8 mouse cellular contexts compared by ENCODE assay signal in the genomic region with DNA sequence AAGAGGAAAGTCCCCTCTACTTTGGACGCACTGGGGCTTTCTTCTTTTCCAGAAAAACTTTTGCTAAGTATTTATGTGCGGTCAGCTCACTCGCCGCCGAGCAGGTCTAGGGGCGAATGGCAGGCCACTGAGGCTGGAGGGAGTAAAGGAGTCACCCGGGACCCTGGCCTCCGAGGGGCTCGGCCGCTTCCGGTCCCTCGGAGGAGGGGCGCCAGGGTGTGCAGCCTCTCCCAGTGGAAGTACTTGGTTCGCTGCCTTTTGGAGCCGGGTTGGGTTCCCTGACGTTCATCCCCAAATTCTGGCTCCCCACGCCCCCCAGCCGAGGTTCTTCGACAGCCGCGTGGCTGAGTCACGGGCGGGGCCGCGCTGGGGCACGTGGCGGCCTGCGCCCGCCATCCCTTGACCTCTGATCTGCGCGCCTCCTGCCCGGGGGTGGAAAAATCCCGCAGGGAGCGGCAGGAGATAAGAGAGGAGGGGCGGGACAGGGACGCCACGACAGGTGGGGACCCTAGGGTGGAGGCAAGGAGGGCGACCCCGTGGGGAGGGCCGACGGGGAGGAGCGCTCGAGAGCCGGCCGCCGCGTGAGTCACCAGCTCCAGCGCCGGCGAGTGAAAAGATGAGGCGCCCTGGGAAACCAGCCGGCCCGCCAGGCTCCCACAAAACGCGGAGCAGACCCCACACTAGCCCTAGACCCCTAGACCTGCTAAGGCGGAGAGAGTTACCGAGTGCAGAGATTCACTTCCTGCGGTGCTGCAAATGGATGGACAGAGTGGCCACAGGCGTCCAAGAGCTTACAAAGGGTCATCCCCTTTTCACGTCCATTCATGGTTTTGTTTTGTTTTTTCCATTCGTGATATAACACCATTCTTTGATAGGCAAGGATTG. TPM values are rescaled to one million over a fixed set of nuclear protein-coding genes. Genes with fewer than 3 reads are reported as not detected.
DNase-seq lines count a peak whose midpoint lies in the region; ATAC-seq and TF ChIP-seq lines count a peak whose summit lies in the region.

No protein-coding gene starts in this region.

- TF ChIP-seq POLR2A in thymus, adult 2 months (IDR thresholded peaks at IDR 0.05; ENCODE audit: control insufficient read depth, extremely low read depth, insufficient read depth, low read length, poor library complexity): no peak

- no peaks in the 10 kb centered on the region for H3K27me3 ChIP-seq in C2C12 (ENCODE audit: control insufficient read depth, insufficient read depth, insufficient read length)
- H3K27me3 ChIP-seq in forebrain, embryonic 12.5 days: peaks cover 3% of the 10 kb centered on the region; the same call in 1 of the 2 replicates
- H3K27me3 ChIP-seq in limb, embryonic 11.5 days (ENCODE audit: control insufficient read depth, insufficient read depth, low read length): no peaks in the 10 kb centered on the region
- 0 out of 2 replicates have a peak, but pooled peaks cover 3% of the 10 kb centered on the region for H3K27me3 ChIP-seq in midbrain, embryonic 13.5 days
- no peaks in the 10 kb centered on the region for H3K27me3 ChIP-seq in thymus, adult 2 months (ENCODE audit: control insufficient read depth, insufficient read depth, low read length)

- under 1% methylated on average over 61 of the region's 61 CpGs for WGBS in forebrain, embryonic 12.5 days
- under 1% methylated on average over 61 of the region's 61 CpGs for WGBS in limb, embryonic 11.5 days
- WGBS in midbrain, embryonic 13.5 days: under 1% methylated on average over 61 of the region's 61 CpGs
- whole genome bisulfite sequencing in thymus, adult 2 months: 5% methylated on average over 60 of the region's 61 CpGs

- no peak for ATAC-seq in forebrain, embryonic 12.5 days (ENCODE audit: low FRiP score)
- peak; percentile 13; the same call in 1 of the 2 replicates for ATAC-seq in limb, embryonic 11.5 days (ENCODE audit: insufficient number of reproducible peaks, low FRiP score, low TSS enrichment, low read depth)
- ATAC-seq in midbrain, embryonic 13.5 days: peak; percentile 35; the same call in 1 of the 2 replicates

- H3K79me2 ChIP-seq in C2C12 (ENCODE audit: control insufficient read depth, insufficient read depth): peaks cover 94% of the 10 kb centered on the region

- peak overlapping the region; percentile 99 for H3K4me3 ChIP-seq in C2C12 (ENCODE audit: insufficient read depth, poor library complexity, severe bottlenecking)
- H3K4me3 ChIP-seq in forebrain, embryonic 12.5 days (replicated peaks): peak overlapping the region; percentile 98
- H3K4me3 ChIP-seq in limb, embryonic 11.5 days (ENCODE audit: low read depth, low read length): peak overlapping the region; percentile 100
- H3K4me3 ChIP-seq in midbrain, embryonic 13.5 days (replicated peaks): peak overlapping the region; percentile 73
- H3K4me3 ChIP-seq in thymus, adult 2 months (ENCODE audit: control insufficient read depth, insufficient read depth, low read length): peak overlapping the region; percentile 100

- H3K9me3 ChIP-seq in forebrain, embryonic 12.5 days: no peaks in the 10 kb centered on the region
- H3K9me3 ChIP-seq in limb, embryonic 11.5 days (ENCODE audit: control insufficient read depth, low read length): no peaks in the 10 kb centered on the region
- no peaks in the 10 kb centered on the region for H3K9me3 ChIP-seq in midbrain, embryonic 13.5 days

- peak overlapping the region; percentile 97 for H3K9ac ChIP-seq in forebrain, embryonic 12.5 days
- H3K9ac ChIP-seq in limb, embryonic 11.5 days (ENCODE audit: low read length): peak overlapping the region; percentile 98
- H3K9ac ChIP-seq in midbrain, embryonic 13.5 days (replicated peaks): peak overlapping the region; percentile 90

- intact Hi-C loops in heart, postnatal 25 days (cut with DNase I): loop anchor here (2.0 to 10.0 kb wide), 2 partner anchors 13 to 641 kb away; a partner anchor contains a TSS

- peak overlapping the region; percentile 96 for H3K4me2 ChIP-seq in forebrain, embryonic 12.5 days
- H3K4me2 ChIP-seq in limb, embryonic 11.5 days (ENCODE audit: low read depth, severe bottlenecking): peak overlapping the region; percentile 96
- H3K4me2 ChIP-seq in midbrain, embryonic 13.5 days (replicated peaks): peak overlapping the region; percentile 75

- H3K36me3 ChIP-seq in C2C12 (ENCODE audit: control insufficient read depth, insufficient read depth): peaks cover 50% of the 10 kb centered on the region
- peaks cover 18% of the 10 kb centered on the region for H3K36me3 ChIP-seq in forebrain, embryonic 12.5 days (replicated peaks)
- peaks cover 15% of the 10 kb centered on the region for H3K36me3 ChIP-seq in limb, embryonic 11.5 days (ENCODE audit: control insufficient read depth, insufficient read depth, low read length)
- H3K36me3 ChIP-seq in midbrain, embryonic 13.5 days: peaks cover 25% of the 10 kb centered on the region
- peaks cover 23% of the 10 kb centered on the region for H3K36me3 ChIP-seq in thymus, adult 2 months (ENCODE audit: control insufficient read depth, insufficient read depth, low read length)

- H3K79me3 ChIP-seq in C2C12 (ENCODE audit: low read depth): peaks cover 71% of the 10 kb centered on the region

- no peak for TF ChIP-seq CTCF in C2C12 (IDR thresholded peaks at IDR 0.05; ENCODE audit: control insufficient read depth, insufficient read depth, insufficient read length)
- TF ChIP-seq CTCF in thymus, adult 2 months (IDR thresholded peaks at IDR 0.05; ENCODE audit: borderline replicate concordance, control insufficient read depth, extremely low read depth, insufficient read depth, low read length, poor library complexity): no peak

- H3ac ChIP-seq in C2C12 (ENCODE audit: control insufficient read depth, insufficient read length, low read depth): peak overlapping the region; percentile 85

- peak; percentile 90 for DNase-seq in adrenal gland, adult 2 months
- DNase-seq in heart, postnatal 25 days (ENCODE audit: low spot score): peak; percentile 67
- DNase-seq in limb, embryonic 11.5 days (ENCODE audit: low spot score): peak; percentile 79
- DNase-seq in thymus, adult 2 months: peak; percentile 66
- DNase-seq in right cerebral cortex, postnatal 14 days: no peak

- H3K27ac ChIP-seq in forebrain, embryonic 12.5 days: peak overlapping the region; percentile 98
- peak overlapping the region; percentile 97 for H3K27ac ChIP-seq in limb, embryonic 11.5 days (replicated peaks; ENCODE audit: low read depth, low read length)
- H3K27ac ChIP-seq in midbrain, embryonic 13.5 days: peak overlapping the region; percentile 97
- H3K27ac ChIP-seq in thymus, adult 2 months (ENCODE audit: control insufficient read depth, insufficient read depth, low read length): peak overlapping the region; percentile 97

- H3K4me1 ChIP-seq in forebrain, embryonic 12.5 days: peaks cover 38% of the 10 kb centered on the region
- H3K4me1 ChIP-seq in limb, embryonic 11.5 days (ENCODE audit: control insufficient read depth, insufficient read depth, low read length): peaks cover 34% of the 10 kb centered on the region
- peaks cover 43% of the 10 kb centered on the region for H3K4me1 ChIP-seq in midbrain, embryonic 13.5 days (replicated peaks)
- H3K4me1 ChIP-seq in thymus, adult 2 months (replicated peaks; ENCODE audit: control insufficient read depth, insufficient read depth, low read length): peaks cover 40% of the 10 kb centered on the region

RNA-seq across cellular contexts. Expression of a gene that starts 1.2 kb away (rescaled TPM):
- 1,151 TPM for polyA plus RNA-seq in C2C12 (2012; fragmentation: generic; extraction: Trizol)
- 10 to 100 TPM; 18.3 to 67.6 TPM for total RNA-seq in adrenal gland, adult 2 months (2021)
- polyA plus RNA-seq in adrenal gland, adult 2 months (2012; rRNA removed): 8.0 and 16.9 TPM in 2 replicates
- polyA plus RNA-seq in forebrain, embryonic 12.5 days (2016; fragmentation: Nextera tagmentation; extraction: Ambion mirVana): 9.0 and 9.7 TPM in 2 replicates
- total RNA-seq in heart, postnatal 25 days (2021): 1,000 to 10,000 TPM; 2,028 to 2,111 TPM
- polyA plus RNA-seq in limb, embryonic 11.5 days (2014; fragmentation: Nextera tagmentation; extraction: Ambion mirVana): 49.4 and 53.3 TPM in 2 replicates
- polyA plus RNA-seq in midbrain, embryonic 13.5 days (2015; fragmentation: Nextera tagmentation; extraction: Ambion mirVana): 8.0 and 9.5 TPM in 2 replicates
- 25.3 and 75.8 TPM in 2 replicates for polyA plus RNA-seq in thymus, adult 2 months (2012; rRNA removed)

RNA-seq across cellular contexts. Expression of a gene that starts 1.4 kb away (rescaled TPM):
- 4,207 TPM for polyA plus RNA-seq in C2C12 (2012; fragmentation: generic; extraction: Trizol)
- total RNA-seq in adrenal gland, adult 2 months (2021): 100 to 1,000 TPM; 833 to 893 TPM
- polyA plus RNA-seq in adrenal gland, adult 2 months (2012; rRNA removed): 2,948 and 4,143 TPM in 2 replicates
- 1,070 and 1,131 TPM in 2 replicates for polyA plus RNA-seq in forebrain, embryonic 12.5 days (2016; fragmentation: Nextera tagmentation; extraction: Ambion mirVana)
- total RNA-seq in heart, postnatal 25 days (2021): 100 to 1,000 TPM; 290 to 310 TPM
- 2,040 and 2,092 TPM in 2 replicates for polyA plus RNA-seq in limb, embryonic 11.5 days (2014; fragmentation: Nextera tagmentation; extraction: Ambion mirVana)
- polyA plus RNA-seq in midbrain, embryonic 13.5 days (2015; fragmentation: Nextera tagmentation; extraction: Ambion mirVana): 785 and 825 TPM in 2 replicates
- polyA plus RNA-seq in thymus, adult 2 months (2012; rRNA removed): 3,213 and 4,498 TPM in 2 replicates

RNA-seq across cellular contexts. Expression of a gene that starts 8.5 kb away (rescaled TPM):
- polyA plus RNA-seq in C2C12 (2012; fragmentation: generic; extraction: Trizol): 136 TPM
- 100 to 1,000 TPM; 124 to 140 TPM for total RNA-seq in adrenal gland, adult 2 months (2021)
- 118 and 139 TPM in 2 replicates for polyA plus RNA-seq in adrenal gland, adult 2 months (2012; rRNA removed)
- 139 and 141 TPM in 2 replicates for polyA plus RNA-seq in forebrain, embryonic 12.5 days (2016; fragmentation: Nextera tagmentation; extraction: Ambion mirVana)
- total RNA-seq in heart, postnatal 25 days (2021): 100 to 1,000 TPM; 550 to 562 TPM
- 141 and 148 TPM in 2 replicates for polyA plus RNA-seq in limb, embryonic 11.5 days (2014; fragmentation: Nextera tagmentation; extraction: Ambion mirVana)
- polyA plus RNA-seq in midbrain, embryonic 13.5 days (2015; fragmentation: Nextera tagmentation; extraction: Ambion mirVana): 169 and 170 TPM in 2 replicates
- polyA plus RNA-seq in thymus, adult 2 months (2012; rRNA removed): 132 and 162 TPM in 2 replicates

RNA-seq across cellular contexts. Expression of a gene that starts 8.8 kb away (rescaled TPM):
- 9.0 TPM for polyA plus RNA-seq in C2C12 (2012; fragmentation: generic; extraction: Trizol)
- total RNA-seq in adrenal gland, adult 2 months (2021): 100 to 1,000 TPM in 1 of 2 experiments, 10 to 100 TPM in 1; 76.9 to 106 TPM
- polyA plus RNA-seq in adrenal gland, adult 2 months (2012; rRNA removed): 91.4 and 101 TPM in 2 replicates
- 85.1 and 96.1 TPM in 2 replicates for polyA plus RNA-seq in forebrain, embryonic 12.5 days (2016; fragmentation: Nextera tagmentation; extraction: Ambion mirVana)
- 10 to 100 TPM; 48.0 to 54.0 TPM for total RNA-seq in heart, postnatal 25 days (2021)
- polyA plus RNA-seq in limb, embryonic 11.5 days (2014; fragmentation: Nextera tagmentation; extraction: Ambion mirVana): 89.5 and 99.1 TPM in 2 replicates
- polyA plus RNA-seq in midbrain, embryonic 13.5 days (2015; fragmentation: Nextera tagmentation; extraction: Ambion mirVana): 111 and 113 TPM in 2 replicates
- polyA plus RNA-seq in thymus, adult 2 months (2012; rRNA removed): 285 and 346 TPM in 2 replicates

RNA-seq across cellular contexts. Expression of a gene that starts 13.4 kb away (rescaled TPM):
- 75.4 TPM for polyA plus RNA-seq in C2C12 (2012; fragmentation: generic; extraction: Trizol)
- 10 to 100 TPM; 83.5 to 85.9 TPM for total RNA-seq in adrenal gland, adult 2 months (2021)
- polyA plus RNA-seq in adrenal gland, adult 2 months (2012; rRNA removed): 12.3 and 16.0 TPM in 2 replicates
- polyA plus RNA-seq in forebrain, embryonic 12.5 days (2016; fragmentation: Nextera tagmentation; extraction: Ambion mirVana): 144 and 149 TPM in 2 replicates
- 10 to 100 TPM; 89.8 to 99.5 TPM for total RNA-seq in heart, postnatal 25 days (2021)
- 156 and 173 TPM in 2 replicates for polyA plus RNA-seq in limb, embryonic 11.5 days (2014; fragmentation: Nextera tagmentation; extraction: Ambion mirVana)
- polyA plus RNA-seq in midbrain, embryonic 13.5 days (2015; fragmentation: Nextera tagmentation; extraction: Ambion mirVana): 180 and 181 TPM in 2 replicates
- 27.5 and 32.2 TPM in 2 replicates for polyA plus RNA-seq in thymus, adult 2 months (2012; rRNA removed)

Comparison
In these comparisons a context has a peak if more than half of its experiments do, and no peak if none do; other contexts are left out.
1. RNA of a gene that starts 1.2 kb away (polyA plus RNA-seq): 1,151 TPM in C2C12 (single experiment); 25.3 to 75.8 TPM in thymus, adult 2 months, 49.4 to 53.3 TPM in limb, embryonic 11.5 days, 8.0 to 16.9 TPM in adrenal gland, adult 2 months, 8.0 to 9.5 TPM in midbrain, embryonic 13.5 days and 9.0 to 9.7 TPM in forebrain, embryonic 12.5 days; every median in the first group is over 10 times any median in the second.
2. Peak in every context shown above with its lines, with median percentiles within 50 percentile points of each other: H3K4me3 ChIP-seq, H3K27ac ChIP-seq, H3K4me2 ChIP-seq and H3K9ac ChIP-seq.